Mouse (Mus musculus) heart, postnatal 25 days (tissue): ENCODE measurements around the gene Pdss2. TPM values are rescaled to one million over a fixed set of nuclear protein-coding genes. Genes with fewer than 3 reads are reported as not detected.

ENCODE experiments used
- DNase-seq: peaks from one replicate; pipeline ENCODE4 v3.0.0; 2022; ENCODE audit warnings: low spot score
- intact Hi-C: fragments of 180-260 bp; cut with DNase I; formaldehyde crosslinking; loops from one replicate; pipeline ENCODE4 v1.15.1; 2025
- total RNA-seq, 2 experiments: library from RNA; stranded (reverse); gene quantifications; 2 replicates each; pipeline ENCODE4 v1.2.3; 2021

The Pdss2 gene
- total RNA-seq, 2 experiments from 2014 or later = 31.4 to 32.7 TPM

DNA sequence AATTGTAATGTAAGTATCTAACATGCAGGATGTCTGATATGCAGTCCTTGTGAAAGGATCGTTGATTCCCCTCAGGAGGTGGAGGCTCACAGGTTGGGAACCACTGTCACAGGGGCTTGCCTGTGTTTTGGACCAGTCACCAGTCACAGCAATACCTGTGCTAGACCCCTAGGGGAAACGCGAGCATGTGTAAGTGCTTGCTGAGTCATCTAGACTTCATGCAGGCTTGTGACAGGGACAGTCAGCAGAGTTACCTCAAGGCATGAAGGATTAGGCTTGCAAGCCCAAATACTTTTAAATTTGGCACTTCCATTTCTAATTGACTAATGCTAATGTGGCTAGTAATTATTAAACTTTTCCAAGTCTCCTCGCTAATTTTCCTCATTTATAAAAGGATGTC, 71.2 kb downstream of the Pdss2 start:
- no peak for DNase-seq
- intact Hi-C loops = no loop called here

GRCm38 (mm10) chr10:43294331-43294730, 73.0 kb downstream of the Pdss2 start:
- intact Hi-C loops = no loop called here

GRCm38 (mm10) chr10:43308105-43308810, 87.0 kb downstream of the Pdss2 start:
- no peak for DNase-seq
- intact Hi-C loops = no loop called here

More at GRCm38 (mm10) chr10:43294331-43294730, 73.0 kb downstream of the Pdss2 start:
- no peak for DNase-seq

GRCm38 (mm10) chr10:43310781-43311392, 89.6 kb downstream of the Pdss2 start:
- intact Hi-C loops = no loop called here
- no peak for DNase-seq

GRCm38 (mm10) chr10:43312211-43312610, 90.9 kb downstream of the Pdss2 start:
- intact Hi-C loops = no loop called here
- no peak for DNase-seq

DNA sequence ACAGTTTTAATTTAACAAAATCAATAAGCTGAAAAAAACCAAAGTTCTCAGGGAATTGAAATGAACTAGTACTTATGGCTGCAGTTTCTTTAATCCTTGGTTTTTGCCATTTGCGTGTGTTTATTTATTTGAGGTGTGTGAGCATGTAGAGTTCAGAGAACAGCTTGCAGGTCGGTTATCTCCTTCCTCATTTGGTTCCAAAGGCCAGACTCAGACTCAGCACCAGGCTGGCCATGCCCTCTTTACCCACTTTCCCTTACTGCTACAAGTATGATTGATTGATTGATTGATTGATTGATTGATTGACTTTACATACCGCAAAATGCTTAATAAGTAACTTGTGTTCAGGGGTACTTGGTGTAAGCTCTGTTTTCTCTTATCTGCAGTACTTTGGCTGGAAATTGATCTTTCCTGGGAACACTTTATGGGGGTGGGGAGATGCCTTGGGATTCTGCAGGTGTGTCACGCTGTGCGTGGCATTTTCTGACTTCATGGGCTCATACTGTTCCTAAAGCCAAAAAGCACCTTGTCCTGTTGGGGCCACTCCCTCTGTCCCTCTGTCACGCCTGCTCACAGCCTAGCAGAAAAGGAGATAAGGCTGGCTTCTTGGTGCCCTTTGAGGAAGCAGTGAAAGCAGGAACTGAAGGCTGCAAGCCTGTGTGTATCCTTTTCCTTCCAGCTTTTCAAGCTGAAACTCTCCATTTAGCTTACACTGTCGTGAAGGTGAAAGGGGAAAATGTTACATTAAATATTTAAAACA, 91.6 kb downstream of the Pdss2 start:
- intact Hi-C loops = no loop called here
- DNase-seq = no peak

DNA sequence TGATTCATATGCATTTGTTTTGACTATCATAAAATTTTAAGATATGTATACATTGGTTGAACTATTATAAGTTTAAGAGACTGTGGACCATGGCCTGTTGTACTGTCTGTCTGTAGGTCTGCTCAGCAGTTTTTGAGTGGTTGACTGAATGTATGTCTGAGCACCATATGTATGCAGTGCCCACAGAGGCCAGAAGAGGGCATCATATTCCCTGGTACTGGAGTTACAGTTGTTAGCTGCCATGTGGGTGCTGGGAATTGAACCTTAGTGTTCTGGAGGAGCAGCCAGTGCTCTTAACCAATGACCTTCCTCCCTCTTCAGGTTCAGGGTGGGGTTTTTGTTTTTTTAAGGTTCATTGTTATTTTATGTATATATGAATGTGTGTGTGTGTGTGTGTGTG, 93.9 kb downstream of the Pdss2 start:
- intact Hi-C loops = no loop called here
- DNase-seq = no peak

GRCm38 (mm10) chr10:43317327-43317951, 96.2 kb downstream of the Pdss2 start:
- DNase-seq = no peak
- intact Hi-C loops = no loop called here

GRCm38 (mm10) chr10:43321019-43321418, 99.7 kb downstream of the Pdss2 start:
- intact Hi-C loops = no loop called here

DNA sequence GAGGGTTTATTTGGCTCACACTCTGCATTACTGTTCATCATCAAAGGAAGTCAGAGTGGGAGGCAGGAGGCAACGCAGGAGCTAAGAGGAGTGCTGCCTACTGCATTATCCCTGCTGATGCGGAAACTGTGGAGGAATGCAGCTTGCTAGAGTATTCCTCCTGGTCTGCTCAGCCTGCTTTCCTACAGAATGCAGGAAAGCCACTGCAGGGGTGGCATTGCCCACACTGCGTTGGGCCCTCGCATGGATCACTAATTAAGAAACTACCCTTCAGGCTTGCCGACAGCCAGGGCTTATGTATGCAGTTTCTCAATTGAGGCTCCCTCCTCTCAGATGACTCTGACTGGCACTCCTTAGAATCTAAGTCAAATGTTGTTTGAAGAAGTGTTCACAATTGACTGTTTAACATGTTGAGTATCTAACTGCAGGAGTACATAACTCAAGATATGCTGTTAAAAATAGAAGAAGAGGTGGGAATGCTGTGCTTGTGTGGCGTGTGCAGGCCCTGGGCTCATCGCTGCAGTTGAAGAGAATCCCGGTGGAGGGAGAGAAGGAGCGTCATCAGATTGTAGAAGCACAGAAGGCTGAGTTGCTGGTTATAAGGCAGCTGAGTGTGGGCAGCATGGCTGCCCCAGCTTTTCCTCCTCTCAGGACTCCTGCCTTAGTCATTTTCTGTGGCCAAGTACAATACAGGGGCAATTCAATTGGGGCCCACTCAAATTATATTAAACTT, 101.3 kb downstream of the Pdss2 start:
- intact Hi-C loops = no loop called here

More at GRCm38 (mm10) chr10:43321019-43321418, 99.7 kb downstream of the Pdss2 start:
- no peak for DNase-seq

GRCm38 (mm10) chr10:43323386-43323785, 102.1 kb downstream of the Pdss2 start:
- no peak for DNase-seq
- intact Hi-C loops = no loop called here

More for the DNA sequence above, 101.3 kb downstream of the Pdss2 start:
- DNase-seq = no peak

DNA sequence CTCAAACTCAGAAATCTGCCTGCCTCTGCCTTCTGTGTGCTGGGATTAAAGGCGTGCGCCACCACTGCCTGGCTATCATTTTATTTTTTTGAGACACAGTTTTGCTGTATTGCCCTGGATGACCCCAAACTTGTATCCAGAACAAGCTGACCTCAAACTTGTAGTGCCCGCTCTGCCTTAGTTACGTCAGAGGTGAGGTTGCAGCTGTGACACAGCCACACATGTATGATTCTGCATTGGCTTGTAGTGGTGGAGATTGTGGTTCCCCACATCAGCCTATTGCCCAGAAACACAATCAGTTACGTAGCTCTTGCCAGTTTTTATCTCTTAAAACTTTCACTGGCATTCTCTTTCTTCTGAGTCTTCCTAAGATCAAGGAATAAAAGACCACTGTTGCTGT, 108.5 kb downstream of the Pdss2 start:
- intact Hi-C loops = no loop called here
- DNase-seq = no peak

- intact Hi-C loops = no loop called here
These were observed 109.4 kb downstream of the Pdss2 start for GRCm38 (mm10) chr10:43330691-43331090.

DNA sequence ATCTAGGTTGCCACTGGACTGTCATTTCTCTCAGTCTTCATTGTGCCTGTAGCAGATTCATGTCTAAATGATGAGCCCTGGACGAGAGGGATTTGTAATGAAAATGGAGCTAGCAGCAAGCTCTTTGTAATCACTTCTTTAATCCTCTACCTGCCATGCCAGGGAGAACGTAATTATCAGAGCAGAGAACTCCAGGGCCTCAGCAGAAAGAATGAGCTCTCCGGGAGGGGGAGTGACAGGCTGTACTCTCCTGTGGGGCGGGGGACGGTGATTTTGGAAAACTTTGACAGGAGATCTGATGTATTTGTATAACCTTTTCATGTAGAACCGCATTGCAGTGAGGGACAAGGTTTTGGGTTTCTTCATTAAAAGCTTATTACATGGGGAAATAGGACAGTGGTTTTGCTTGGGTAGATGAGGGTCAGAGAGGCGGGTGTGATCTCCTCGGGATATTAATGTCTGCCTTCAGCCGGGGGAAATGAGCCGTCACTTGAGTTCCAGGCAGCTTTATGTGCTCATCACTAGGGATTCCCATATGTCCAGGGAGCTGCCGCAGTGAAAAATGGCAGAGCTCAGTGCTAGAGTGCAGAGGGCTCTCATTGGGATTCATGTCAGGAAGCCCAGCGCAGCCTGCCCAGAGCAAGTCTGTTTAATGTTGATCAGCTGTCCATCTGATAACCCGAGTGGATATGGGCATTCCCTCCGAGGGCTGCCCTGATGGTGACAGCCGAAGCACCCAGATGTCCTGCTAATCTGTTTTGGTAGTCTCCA, 110.8 kb downstream of the Pdss2 start:
- intact Hi-C loops = no loop called here
- no peak for DNase-seq

More at GRCm38 (mm10) chr10:43330691-43331090, 109.4 kb downstream of the Pdss2 start:
- no peak for DNase-seq

DNA sequence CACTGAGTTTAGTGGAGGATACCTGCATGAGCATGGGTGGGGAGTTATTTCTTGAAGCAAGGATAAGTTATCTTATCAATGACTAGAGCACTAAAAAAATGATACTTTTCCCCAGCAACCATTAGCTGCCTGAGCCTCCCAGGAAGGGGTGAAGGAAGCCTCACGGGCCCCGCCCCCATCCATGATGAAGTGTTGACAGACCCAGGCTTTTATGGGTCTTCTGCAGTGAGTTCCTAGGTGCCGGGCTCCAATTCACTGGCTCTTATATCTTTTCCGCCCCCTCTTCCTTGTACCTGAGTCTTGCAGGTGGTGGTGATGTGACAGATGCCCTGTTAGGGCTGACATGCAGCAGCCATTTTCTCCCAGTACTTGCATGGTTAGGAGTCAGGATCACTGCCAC, 114.6 kb downstream of the Pdss2 start:
- DNase-seq = no peak
- intact Hi-C loops = no loop called here

DNA sequence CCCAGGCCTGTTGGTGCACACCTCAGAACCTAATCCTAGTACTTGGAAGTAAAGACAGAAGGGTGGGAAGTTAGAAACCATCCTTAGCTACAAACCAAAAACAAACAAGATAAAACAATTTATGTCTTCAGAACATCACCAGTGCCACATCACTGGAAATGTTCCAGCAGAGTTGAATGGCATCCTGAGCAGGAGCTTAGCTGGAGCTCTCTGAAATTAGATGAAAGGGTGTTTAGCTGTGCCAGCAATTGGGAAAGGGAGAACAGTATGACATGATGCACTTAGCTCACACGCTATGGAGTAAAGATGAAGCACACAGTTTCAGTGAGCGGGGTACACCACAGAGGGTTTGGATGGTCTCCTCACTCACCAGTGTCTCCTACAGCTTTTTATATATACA, 115.8 kb downstream of the Pdss2 start:
- no peak for DNase-seq
- intact Hi-C loops = no loop called here

DNA sequence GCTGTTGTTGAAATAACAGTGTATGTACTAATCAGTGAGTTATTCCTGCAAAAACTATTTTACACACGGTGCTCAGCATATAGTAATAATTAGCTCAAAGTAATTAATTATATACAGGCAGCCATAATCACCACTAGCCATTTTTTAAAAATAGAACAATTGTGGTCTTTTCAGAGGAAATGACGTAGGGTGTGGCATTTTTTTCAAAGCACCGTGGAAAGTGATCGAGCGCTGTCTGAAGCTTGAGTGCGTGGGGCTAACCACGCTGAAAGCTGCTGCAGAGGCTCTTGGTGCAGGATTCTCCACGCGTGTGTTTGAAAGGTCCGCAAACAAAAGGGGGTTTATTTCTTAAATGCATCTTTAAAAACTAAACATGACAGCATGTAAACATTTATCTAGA, 118.5 kb downstream of the Pdss2 start:
- intact Hi-C loops = no loop called here
- no peak for DNase-seq

DNA sequence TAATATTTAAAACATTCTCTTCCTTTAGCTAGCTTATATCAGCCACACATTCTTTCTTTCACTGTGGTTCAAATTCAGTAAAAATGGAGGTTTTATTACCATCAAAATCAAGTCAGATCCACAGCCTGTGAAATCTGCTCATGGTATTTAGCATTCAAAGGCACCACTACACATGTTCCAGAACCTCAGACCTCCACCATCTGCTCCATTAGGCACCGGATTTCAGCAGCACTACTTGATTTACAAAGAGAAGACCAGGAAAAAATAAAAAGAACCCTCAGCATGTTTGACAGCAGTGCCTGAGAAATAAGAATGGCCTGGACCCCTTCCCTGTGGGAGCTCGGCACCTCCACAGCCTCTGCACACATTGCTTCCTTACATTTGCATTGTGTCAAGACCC, 128.4 kb downstream of the Pdss2 start:
- intact Hi-C loops = no loop called here

GRCm38 (mm10) chr10:43357884-43358283, 136.6 kb downstream of the Pdss2 start:
- no peak for DNase-seq
- intact Hi-C loops = no loop called here

More for the DNA sequence above, 128.4 kb downstream of the Pdss2 start:
- DNase-seq = no peak
